Mouse (Mus musculus) heart, adult 11 months (tissue): ENCODE measurements around the gene Pdzd7.
"Not testable (repeated sequence)": the region's sequence is repeated elsewhere in the genome, so short reads cannot be mapped to it uniquely, and the experiment has no call there.

Source experiments
- DNase-seq: peaks from one replicate; pipeline ENCODE4 v3.0.0; 2022

Pdzd7 gene

DNA sequence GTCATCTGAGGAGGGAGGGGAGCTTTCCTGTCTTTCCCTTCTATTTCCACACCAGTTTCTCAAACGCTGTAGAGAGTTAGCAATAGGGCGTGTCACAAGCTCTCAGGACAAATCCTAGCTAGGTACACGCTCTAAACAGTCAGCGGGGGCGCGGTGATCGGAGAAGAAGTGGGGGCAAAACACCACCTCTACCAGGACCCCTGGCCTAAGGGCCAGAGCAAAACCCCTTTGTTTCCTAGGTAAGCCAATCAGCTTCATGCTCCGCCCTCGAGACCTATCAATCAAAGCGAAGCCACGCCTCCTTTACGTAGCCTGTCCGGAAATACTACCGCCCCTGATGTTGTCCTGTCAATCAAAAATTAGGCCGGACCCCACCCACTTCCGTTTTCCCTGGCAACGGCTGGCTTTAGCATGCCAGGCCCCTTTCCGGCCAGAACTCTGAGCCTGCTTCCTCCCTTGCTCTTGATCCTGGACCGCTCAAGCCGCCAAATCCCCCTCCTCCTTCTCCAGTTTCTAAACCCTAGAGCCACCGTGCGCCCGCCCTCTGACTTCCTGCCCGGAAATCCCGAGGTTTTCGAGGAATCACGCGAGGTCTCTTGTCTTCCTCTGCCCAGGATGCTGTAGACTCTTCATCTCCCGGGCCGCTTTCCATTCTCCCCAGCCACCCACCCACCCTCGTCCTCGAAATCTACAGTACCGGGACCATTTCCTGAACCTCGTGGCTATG is 12.8 kb upstream of the Pdzd7 start:
- DNase-seq = peak; percentile 100

DNA sequence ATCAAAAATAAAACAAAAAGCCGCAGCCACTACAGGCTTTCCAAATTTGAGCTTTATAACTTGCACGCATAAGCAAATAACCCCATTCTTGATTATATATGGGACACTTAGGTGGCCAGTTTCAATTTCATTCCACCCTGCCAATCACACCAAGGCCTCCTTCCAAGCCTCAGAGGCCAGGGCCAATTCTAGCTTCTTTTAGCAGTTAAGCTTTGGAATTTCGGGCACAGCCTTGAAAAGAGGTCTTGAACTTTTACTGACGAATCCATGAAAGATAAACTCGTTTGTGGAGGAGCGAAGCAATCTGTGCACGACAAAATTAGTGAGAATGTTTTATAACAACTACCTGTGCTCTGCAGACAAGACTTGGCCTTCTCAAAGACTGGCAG is 12.2 kb upstream of the Pdzd7 start:
- no peak for DNase-seq

DNA sequence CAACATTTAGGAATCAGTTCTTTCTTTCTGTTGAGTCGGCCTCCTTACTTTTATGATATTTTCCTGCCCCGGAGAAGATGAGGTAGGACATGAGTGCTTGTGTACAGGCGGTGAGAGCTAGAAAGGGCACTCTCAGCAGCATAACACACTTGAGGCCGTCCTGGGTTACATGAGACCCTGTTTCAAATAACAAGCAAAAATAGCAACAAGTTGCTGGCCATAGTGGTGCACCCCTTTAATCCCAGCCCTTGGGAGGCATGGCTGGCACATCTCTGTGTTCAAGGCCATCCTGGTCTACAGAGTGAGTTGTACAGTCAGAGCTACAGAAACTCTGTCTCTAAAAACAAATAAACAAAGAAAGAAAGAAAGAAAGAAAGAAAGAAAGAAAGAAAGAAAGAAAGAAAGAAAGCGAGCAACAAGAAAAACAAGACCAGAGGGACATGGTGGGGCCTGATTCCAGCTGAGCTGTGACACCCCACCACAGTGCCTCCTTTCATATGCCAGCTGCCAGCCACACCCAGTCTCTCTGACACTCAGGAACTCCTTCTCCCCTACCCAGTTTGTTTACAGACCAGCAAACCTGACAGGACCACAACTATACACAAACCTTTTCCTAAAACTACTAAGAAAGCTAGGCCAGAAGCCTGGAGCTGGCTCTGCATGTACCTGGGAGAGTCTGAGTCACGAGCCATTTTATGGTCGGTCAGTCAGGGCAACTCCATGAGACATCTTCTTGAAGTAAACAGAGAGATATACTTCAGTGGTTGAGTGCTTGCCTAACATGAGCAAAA is 11.6 kb upstream of the Pdzd7 start:
- DNase-seq = peak; percentile 90

DNA sequence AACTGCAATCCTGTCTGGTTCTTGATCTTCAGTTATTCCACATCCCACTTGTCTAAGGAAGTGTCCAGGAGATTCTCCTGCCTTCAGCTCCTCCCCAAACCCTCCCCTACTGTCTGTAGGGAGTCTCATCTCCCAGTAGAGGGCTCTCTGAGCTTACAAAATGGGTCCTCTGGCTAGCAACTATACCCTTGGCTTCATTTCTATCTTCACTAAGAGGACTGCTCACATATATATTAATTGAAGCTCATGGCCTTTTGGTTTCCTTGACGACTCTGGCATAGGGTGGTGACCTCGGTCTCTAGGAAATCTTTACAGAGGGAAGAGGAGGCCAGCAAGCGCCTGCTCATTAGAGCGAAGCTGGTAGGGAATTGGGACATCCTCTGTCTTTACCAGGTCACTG is 10.8 kb upstream of the Pdzd7 start:
- DNase-seq = peak; percentile 93

DNA sequence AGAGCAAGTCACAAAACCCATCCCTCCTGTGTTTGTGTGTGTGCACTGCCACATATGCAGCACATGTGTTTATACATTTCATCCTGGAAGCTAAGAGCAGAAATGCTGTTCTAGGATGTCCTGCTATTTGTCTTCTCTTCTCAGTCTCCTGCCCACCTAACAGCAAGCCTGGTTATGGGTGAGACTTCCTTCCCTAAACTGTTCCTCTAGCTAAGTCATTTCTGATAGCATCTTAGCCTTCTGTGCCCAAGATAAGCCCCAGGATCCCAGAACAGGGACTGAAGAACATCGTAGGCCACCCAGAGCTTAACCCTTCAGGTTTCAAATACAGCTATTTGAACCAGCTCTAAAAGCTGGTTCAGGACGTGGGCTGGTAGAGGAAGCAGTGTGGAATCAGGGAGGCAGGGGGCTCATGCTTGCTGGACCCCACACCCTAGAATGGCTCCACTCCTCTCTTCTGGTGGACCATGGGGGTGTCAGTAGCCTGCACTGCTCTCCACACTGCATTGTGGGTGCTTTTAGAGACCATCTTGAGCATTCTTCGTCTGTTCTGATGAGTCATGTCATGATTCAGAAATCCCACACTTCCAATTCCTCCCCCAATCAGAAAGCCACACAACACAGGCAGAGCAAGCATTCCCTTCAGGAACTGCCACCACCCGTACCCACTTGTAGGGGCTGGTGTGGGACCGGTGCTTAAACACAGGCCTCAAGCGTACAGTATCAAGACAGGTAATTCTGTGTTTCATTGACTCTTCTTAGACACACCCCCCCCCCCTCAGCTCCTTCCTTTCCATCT is 9.6 kb upstream of the Pdzd7 start:
- DNase-seq = no peak

DNA sequence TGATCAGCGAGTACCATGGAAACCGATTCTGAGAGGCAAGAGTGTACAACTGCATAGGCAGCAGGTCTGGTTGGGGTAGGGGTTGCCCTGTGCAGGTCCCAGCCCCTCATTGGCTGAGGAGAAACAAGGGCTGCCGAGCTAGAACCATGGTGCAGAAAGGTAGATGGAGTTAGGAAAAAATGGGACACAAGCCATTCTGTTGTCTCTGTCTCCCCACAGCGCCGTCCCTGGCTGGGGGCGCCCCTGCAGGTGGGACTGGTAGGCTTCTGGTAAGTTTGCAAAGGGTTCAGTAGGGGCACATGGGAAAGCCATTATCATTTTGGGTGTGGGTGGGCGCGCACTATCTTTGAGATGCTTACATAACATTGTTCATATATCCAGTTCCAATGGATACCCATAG is 7.9 kb upstream of the Pdzd7 start:
- DNase-seq = peak; percentile 92

DNA sequence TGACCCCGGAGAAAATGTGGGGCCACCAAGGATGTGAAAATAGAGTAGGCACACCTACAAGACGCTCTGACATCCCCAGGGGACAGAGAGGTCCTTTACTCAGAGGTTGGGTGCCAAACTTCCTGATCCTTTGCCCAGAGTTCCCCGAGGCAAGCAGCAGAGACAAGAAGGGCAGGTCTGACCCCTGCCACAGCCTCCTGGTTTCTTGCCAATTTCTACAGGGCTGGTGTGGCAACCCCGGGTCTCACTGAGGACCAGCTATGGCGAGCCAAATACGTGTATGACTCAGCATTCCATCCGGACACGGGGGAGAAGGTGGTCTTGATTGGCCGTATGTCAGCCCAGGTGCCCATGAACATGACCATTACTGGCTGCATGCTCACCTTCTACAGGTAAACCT is 4.0 kb upstream of the Pdzd7 start:
- DNase-seq = peak; percentile 96

DNA sequence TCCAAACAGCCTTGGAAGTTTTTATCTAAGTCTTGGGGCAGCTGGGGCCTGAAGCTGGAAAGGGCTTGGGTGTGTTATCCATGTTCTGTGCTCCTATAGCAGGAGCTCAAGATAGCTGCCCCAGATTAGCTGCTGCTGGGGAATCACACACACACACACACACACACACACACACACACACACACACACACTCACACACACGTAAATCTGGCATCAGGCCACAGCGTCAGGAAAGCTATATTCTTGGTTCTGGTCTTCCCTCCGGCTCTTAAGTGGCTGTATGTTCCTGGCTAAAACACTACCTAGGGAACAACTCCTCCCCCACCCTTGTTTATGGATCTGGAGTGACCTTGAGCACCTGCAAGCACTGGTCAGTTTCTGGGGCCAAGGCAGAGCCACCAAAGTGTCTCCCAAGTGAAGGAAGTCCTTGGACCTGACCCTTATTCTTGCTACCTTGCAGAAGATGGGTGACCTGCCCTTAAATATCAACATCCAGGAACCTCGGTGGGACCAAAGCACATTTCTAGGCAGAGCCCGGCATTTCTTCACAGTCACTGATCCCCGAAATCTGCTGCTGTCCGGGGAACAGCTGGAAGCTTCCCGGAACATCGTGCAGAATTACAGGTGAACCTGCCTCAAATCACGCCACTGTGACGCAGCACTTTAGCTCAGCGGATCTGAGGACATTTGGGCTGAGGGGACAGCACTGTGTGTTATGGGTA is 3.3 kb upstream of the Pdzd7 start:
- DNase-seq = peak; percentile 91

DNA sequence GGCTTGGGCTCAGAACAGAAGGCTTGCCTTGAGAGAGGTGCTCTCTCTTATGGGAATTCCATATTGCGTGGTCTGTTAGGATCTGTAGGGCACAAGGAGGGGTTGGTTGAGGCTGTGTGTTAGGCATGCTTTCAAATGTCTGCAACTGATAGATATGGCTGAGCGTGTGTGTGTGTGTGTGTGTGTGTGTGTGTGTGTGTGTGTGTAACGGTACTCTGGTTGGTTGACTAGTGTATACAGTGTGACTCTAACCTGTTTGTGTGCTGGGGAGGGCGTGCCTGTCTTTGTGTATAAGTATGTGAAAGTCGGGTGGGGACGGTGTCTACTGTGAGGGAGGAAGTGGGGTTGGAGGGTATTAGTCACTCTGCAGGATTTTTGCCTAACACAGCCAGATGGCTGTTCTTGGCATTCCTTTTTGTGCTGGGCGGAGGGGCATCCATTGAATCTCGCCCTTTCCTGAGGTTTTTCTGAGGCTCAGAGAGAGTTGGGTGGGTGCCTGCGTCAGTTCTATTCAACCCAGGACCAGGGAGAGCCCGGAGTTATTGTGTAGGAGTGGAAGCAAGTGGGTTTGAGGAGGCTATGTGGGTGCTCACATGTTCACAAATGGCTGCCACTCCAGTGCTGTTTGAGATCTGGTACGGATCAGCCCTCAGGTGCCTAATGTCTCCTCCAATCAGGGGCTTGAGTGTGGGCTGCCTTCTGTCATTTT is 2.6 kb upstream of the Pdzd7 start:
- peak; percentile 98 for DNase-seq

DNA sequence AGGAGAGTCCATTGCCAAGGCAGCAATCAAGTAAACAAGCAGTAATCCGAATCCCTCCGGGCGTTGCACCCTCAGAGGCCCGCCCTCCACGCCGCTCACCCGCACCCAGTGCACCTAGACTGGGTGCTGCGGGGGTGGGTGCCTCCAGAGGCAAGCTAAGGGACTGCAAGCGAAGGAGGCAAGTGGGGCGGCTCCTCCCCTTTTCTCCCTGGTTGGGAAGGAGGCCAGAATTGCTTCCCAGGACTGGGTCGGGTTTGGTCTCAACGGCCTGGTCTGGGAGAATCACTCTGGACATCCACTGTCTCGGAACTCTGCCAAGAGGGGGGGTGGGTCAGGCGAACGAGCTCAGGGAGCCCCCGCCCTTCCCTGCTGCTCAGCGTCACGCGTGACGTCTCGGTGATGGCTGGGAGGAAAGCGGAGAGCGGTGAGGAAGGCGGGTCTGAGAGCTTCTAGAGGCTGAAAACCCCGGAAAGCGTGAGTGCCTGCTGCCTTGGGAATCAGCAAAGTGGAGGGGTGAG is 2.0 kb upstream of the Pdzd7 start, which contains the start of gene Sfxn3:
TSS of gene Sfxn3 (plus strand) at position 87 of the 518 bp plus-strand sequence.
- peak; percentile 100 for DNase-seq

DNA sequence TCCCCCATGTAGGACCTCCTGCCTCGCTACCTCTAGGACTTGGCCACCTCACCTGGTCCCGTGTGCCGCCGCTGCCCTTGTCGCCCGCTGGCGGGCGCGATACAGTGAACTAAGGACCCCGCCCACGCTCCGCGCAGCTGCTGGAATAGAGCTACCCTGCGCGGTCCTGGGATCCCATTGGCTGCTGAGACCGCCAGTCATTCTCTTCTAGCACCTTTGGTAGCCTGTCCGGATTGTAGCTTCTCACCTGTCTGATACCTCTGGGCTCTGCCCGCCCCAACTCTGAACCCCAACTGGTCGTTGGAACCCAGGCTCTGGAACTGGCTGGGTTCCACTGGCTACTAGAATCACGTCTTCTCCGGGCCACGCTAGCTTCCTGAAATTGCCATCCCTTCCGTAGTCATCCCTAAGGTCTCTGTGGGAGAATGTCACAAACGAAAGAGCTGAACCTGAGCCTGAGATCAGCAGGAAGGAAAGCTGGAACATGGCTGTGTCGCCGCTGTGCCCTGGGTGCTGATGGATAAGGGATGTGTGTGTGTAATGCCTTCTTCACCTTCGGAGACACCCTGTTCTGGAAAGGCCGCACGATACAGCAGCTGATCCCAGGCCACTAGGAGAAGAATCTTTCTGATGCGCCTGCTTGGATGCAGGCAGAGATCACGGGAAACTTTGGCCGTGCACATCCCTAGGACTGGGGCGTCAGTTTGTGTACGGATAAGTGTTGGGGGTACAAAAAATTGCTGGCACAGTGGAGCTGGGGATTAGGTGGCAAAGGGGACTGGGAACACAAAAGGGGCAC is 1.2 kb upstream of the Pdzd7 start:
- peak; percentile 99 for DNase-seq

DNA sequence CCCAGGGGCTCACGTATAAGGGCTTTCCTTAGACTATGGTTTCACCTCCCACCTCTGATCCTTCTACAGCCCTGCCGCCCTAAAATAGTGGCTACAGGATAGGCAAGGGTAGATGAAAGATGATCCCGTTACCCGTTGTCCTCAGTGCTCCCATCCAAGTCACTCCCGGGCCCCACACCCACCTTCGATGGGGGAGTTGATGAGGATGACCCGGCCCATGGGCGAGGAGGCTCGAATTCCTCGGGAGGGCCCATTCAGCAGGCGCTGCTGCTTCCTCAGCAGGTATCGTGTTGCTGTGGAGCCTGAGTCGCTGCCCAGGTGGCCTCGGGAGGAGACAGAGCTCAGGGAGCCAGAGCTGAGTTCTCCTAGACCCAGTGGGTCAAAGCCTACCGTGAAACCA is 281 bp downstream of the Pdzd7 start:
- peak; percentile 93 for DNase-seq

DNA sequence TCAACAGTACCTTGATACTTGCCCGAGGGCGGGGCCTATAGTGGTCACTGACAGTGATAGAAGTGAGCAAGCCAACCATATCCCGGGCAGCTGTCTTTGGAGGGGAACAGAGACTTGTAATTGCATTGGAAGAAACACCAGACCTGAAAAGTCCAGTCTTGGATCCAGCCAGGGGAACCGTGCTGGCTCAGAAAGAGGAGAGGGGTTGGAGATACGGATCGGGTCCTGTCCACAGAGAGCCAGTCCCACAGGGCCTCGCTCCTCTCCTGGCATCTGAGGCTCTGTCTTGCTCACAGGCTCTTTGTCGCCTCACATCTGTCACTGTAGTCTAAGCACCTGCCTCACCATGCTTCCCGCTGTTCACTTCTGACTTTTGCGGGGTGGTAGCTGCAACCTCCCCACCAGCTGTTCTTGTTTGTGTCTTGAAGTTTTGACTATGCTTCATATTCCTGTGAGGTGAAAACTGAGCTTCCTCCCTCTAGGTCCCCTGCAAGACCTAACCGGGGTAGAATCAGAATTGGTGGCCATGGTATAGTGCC is 1.1 kb downstream of the Pdzd7 start:
- peak; percentile 89 for DNase-seq

DNA sequence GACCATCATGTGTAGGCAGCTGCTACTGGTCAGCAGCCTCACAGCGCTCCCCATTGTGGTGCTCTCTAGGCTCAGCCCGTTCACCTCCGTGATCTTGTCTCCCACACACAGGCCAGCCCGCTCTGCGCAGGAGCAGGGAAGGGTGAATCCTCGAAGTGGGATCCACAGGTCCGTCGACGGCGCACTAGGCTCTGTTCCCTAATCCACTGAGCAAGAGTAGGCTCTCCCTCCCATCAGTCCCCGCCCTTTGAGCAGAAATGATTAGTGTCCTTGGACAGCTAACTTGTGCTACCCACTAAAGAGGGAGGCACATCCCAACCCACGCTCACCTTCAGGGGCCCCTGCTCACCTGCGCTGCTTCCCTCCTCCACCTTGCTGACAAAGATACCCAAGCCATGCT is 5.3 kb downstream of the Pdzd7 start:
- peak; percentile 86 for DNase-seq

DNA sequence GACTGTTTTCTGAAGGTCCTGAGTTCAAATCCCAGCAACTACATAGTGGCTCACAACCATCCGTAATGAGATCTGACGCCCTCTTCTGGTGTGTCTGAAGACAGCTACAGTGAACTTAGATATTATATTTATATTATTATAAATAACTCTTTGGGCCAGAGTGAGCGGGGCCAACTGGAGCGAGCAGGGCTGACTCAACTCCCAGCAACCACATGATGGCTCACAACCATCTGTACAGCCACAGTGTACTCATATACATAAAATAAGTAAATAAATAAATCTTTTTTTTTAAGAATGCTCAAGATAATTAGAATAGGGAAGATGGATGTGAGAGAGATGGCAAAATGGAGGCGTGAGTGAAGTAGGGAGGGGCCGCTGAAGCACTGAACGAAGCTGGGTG is 7.3 kb downstream of the Pdzd7 start:
- not testable (repeated sequence) for DNase-seq

DNA sequence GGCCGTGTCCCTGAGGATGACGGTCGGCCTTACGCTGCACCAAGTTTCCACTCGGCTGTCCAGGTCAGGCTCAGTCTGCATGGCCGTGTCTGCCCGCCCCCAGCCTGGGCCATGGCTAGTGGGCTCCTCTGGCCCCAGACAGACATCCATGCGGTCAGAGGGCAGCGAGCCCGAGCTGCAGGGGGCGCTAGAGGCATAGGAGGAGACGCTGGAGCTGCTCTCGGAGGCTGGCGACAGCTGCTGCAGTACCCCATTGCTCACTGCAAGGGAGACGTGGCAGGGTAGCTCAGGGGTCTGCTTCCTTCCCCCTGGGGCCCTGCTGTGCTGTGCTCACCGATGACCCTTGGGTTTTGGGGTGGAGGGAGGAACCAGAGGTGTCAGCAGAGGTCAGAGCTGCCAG is 8.7 kb downstream of the Pdzd7 start:
- no peak for DNase-seq

DNA sequence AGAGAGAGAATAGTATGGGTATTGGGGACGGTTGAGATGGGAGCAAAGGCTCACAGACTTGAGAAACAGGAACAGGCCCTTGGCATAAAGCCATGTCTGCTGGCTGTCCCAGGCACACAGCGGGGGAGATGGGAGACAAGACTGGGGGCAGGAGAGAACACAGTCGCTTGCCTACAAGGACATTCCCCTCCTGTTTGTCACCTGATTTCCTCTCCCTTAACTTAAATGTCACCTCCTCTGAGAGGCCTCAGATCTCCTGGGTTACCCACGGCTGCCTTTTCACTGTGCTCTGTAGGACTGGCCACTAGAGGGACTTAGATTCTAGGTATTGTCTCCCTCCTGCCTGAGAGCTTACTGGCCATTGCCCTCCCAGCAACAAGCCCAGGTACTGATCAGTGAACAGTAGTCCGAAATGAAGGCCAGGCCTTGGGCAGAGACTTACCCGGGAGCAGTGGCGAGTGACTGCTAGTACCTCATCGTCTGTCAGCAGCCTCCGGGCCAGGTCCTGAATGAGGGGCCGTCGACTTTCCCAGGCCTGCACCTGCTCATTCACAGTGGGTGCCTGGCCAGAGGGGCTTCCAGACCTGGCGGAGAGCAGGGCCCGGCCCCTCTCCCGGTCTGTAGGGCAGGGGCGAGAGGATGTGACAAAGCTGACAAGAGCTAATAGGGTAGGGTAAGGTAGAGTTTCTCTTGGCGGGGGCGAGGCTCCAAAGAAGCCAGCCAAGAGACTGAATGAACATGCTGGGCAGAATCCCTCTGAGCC is 12.8 kb downstream of the Pdzd7 start:
- peak; percentile 94 for DNase-seq

DNA sequence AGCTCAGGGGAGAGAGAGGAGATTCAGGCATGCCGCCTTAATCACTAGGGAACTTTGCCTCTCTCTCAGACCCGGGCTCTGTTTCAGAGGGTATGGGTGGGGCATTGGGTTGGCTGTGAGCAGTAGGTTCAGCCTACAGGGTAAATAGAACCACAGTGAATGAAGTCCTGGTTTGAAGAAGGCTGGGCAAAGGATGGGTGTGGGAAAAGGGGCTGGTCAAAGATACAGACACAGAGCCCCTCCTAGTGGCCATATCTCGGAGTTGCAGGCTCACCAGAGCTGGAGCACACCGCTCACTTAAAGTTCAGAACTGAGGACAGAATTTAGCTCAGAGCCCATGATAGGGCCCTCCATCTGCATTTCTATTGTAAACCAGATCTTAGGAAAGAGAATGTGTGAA is 13.7 kb downstream of the Pdzd7 start:
- peak; percentile 97 for DNase-seq

DNA sequence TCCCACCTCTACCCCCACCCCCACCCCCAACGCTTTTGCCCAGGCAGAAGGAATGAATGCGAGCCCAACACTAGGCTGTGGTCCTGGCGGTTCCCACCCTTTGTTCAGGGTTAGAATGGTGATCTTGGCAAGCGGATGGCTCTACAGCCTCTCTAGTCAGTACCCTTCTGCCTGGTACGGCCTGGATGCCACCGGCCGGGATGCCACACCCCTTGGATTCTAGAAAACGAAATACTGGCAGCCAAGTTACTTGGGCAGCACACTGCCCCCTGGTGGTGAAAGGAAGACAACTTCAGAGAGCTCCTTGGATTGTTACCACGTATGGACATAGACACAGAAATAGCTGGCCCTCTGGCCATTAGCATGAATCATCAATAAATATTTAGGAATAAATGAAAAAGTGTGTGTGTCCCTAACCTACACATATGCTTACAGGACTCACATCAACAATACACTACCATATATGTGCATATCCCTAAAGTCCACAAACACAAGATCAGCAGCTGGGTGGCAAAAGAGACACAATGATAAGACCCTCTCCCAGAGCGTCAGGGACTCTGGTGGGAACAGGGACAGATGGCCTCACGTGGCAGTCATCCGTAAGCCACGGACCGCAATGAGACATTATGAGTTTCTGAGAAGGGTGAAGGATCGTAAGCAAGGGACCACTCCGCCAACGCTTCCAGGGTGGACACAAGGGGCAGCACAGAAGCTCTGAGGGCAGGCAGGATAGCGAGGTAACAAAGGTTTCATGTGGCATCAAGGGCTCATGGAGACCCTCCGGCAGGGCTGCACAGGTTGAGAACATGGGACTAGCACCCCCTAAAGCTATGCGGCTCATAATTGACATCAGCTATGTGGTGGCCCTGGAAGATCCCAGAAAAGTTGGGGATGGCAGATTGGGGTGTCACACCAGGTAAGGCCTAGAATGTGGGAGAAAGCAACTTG is 14.5 kb downstream of the Pdzd7 start:
- peak; percentile 97 for DNase-seq
